Mouse (Mus musculus) urinary bladder, postnatal 14 days (tissue): ENCODE data around the gene Nbea.

Experiments used
- DNase-seq: peaks from one replicate; pipeline ENCODE4 v3.0.0; 2021; ENCODE audit warnings: low spot score

Nbea gene

GRCm38 (mm10) chr3:55751363-55751762 lies 432.1 kb downstream of the Nbea start:
- no peak for DNase-seq

GRCm38 (mm10) chr3:55750445-55751065 lies 432.9 kb downstream of the Nbea start:
- no peak for DNase-seq

GRCm38 (mm10) chr3:55743885-55744284 lies 439.6 kb downstream of the Nbea start:
- DNase-seq = no peak

- no peak for DNase-seq
Measured at GRCm38 (mm10) chr3:55742654-55743053, 440.8 kb downstream of the Nbea start.

GRCm38 (mm10) chr3:55742218-55742617 lies 441.3 kb downstream of the Nbea start:
- DNase-seq = no peak

- DNase-seq = no peak
Measured at GRCm38 (mm10) chr3:55741428-55741827, 442.1 kb downstream of the Nbea start.

GRCm38 (mm10) chr3:55733665-55734064 lies 449.8 kb downstream of the Nbea start:
- no peak for DNase-seq

- no peak for DNase-seq
Measured at GRCm38 (mm10) chr3:55730549-55730948, 453.0 kb downstream of the Nbea start.

GRCm38 (mm10) chr3:55730142-55730541 lies 453.4 kb downstream of the Nbea start:
- DNase-seq = no peak

- no peak for DNase-seq
Measured at GRCm38 (mm10) chr3:55714260-55714659, 469.2 kb downstream of the Nbea start.

GRCm38 (mm10) chr3:55713856-55714255 lies 469.6 kb downstream of the Nbea start:
- no peak for DNase-seq

GRCm38 (mm10) chr3:55710300-55710699 lies 473.2 kb downstream of the Nbea start:
- DNase-seq = no peak

- no peak for DNase-seq
Measured at GRCm38 (mm10) chr3:55701632-55702031, 481.9 kb downstream of the Nbea start.

GRCm38 (mm10) chr3:55697174-55697573 lies 486.3 kb downstream of the Nbea start:
- DNase-seq = no peak

GRCm38 (mm10) chr3:55693073-55693472 lies 490.4 kb downstream of the Nbea start:
- no peak for DNase-seq

GRCm38 (mm10) chr3:55688098-55688497 lies 495.4 kb downstream of the Nbea start:
- DNase-seq = no peak

GRCm38 (mm10) chr3:55686993-55687392 lies 496.5 kb downstream of the Nbea start:
- no peak for DNase-seq

GRCm38 (mm10) chr3:55685627-55686026 lies 497.9 kb downstream of the Nbea start:
- no peak for DNase-seq

- no peak for DNase-seq
Measured at GRCm38 (mm10) chr3:55684892-55685291, 498.6 kb downstream of the Nbea start.

- no peak for DNase-seq
Measured at GRCm38 (mm10) chr3:55677691-55678090, 505.8 kb downstream of the Nbea start.

- DNase-seq = no peak
Measured at GRCm38 (mm10) chr3:55674185-55674584, 509.3 kb downstream of the Nbea start.

- no peak for DNase-seq
Measured at GRCm38 (mm10) chr3:55667048-55667447, 516.5 kb downstream of the Nbea start.

- no peak for DNase-seq
Measured at GRCm38 (mm10) chr3:55665928-55666327, 517.6 kb downstream of the Nbea start.

- DNase-seq = no peak
Measured at GRCm38 (mm10) chr3:55664713-55665112, 518.8 kb downstream of the Nbea start.
